Mouse (Mus musculus): ENCODE results near the gene Kctd6. TPM values are rescaled to one million over a fixed set of nuclear protein-coding genes. Genes with fewer than 3 reads are reported as not detected.

The Kctd6 gene
- total and polyA plus RNA-seq, 3 experiments: 2.9 to 4.2 (median 3.8) TPM

DNA sequence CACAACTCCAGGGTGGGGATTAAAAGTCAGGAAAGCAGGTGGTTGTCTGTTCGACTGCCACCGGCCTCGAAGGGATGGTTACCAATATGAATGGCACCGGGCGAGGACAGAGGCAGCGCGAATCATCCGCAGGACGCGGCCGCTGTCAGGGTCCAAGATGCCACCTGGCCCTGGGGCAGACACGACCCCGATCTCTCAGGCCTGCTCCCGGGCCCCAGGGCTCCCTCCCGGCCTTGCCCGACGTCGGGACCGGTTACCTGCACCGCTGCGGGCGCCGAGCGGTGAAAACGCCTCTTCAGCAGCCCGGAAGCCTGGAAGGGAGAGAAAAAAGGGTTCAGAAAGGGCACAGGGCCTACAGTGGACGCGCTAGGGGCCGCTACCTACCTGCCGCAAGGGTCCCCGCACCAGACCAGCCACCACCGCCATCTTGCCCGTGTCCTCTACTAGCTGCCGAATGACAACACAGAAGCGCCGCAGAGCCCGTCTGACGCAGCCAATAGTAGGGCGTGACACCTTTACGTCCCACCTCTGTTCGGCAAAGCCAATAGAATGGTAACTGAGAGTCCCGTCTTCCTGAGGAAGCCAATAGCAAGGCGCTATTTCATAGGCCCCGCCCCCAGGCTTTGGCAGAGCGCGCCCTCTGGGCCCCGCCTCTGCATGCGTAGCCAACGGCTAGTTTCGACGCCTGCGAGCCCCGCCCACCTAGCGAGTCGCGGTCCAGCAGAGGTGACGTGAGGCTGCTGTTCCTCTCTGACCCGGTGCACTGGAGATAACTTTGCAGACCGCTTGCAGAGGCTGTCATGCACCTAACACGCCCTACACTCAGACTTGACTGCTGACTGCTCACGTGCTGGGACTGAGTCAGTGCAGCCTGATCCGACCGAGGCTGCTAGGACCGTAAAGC is 41.2 kb upstream of the Kctd6 start, which contains the start of gene Pdhb:
Pdhb (minus strand) TSS at position 519 of the 904 bp plus-strand sequence.
- peak within 1 kb of the TSS; percentile 63 for H3K27ac ChIP-seq (ENCODE audit: insufficient read depth, low read depth)
- in situ Hi-C loops (cut with MboI; ENCODE audit: low pct_ligation_motif_present, low pct_unique_long_range_greater_than_20kb, low sequenced_read_pairs): loop anchor here (10.0 kb wide), 2 partner anchors 178 to 358 kb away; partner anchors contain the start of genes Dnase1l3 and Flnb
- TF ChIP-seq MAX (IDR thresholded peaks at IDR 0.05; ENCODE audit: low read length) (no peak), MAFK (IDR thresholded peaks at IDR 0.05; ENCODE audit: insufficient replicate concordance, low read length) (no peak), KAT2A (IDR thresholded peaks at IDR 0.05; ENCODE audit: insufficient replicate concordance, low read length) (0 out of 2 replicates have a peak, but pooled peaks have one; percentile 39), ZMIZ1 (IDR thresholded peaks at IDR 0.05; ENCODE audit: low read depth, low read length) (peak; percentile 78; the same call in 1 of the 2 replicates), TBP (conservative IDR thresholded peaks at IDR 0.05; ENCODE audit: low read depth, low read length) (peak; percentile 73), ETS1 (conservative IDR thresholded peaks at IDR 0.05; ENCODE audit: low read depth, low read length) (0 out of 2 replicates have a peak, but pooled peaks have one; percentile 35), CHD1 (IDR thresholded peaks at IDR 0.05; ENCODE audit: low read depth, low read length) (no peak), EP300 (IDR thresholded peaks at IDR 0.05; ENCODE audit: low read length) (no peak), PAX5 (IDR thresholded peaks at IDR 0.05; ENCODE audit: low read length) (no peak), BHLHE40 (IDR thresholded peaks at IDR 0.05; ENCODE audit: low read depth, low read length) (peak; percentile 95), E2F4 (IDR thresholded peaks at IDR 0.05; ENCODE audit: insufficient replicate concordance, low read depth, low read length) (no peak), JUN (IDR thresholded peaks at IDR 0.05; ENCODE audit: insufficient read depth, low read depth, low read length) (no peak), UBTF (IDR thresholded peaks at IDR 0.05; ENCODE audit: low read depth, low read length) (no peak), MEF2A (IDR thresholded peaks at IDR 0.05; ENCODE audit: borderline replicate concordance, low read depth, low read length) (no peak), CTCF (conservative IDR thresholded peaks at IDR 0.05 in 1 of 2, IDR thresholded peaks at IDR 0.05 in 1 of 2; ENCODE audit: low read depth in 2 of 2, low read length in 2 of 2) (peak in 1 of 2 experiments; percentile 11; a peak in 1 of 4 replicates), MAZ (IDR thresholded peaks at IDR 0.05; ENCODE audit: low read depth, low read length) (no peak), IRF4 (IDR thresholded peaks at IDR 0.05; ENCODE audit: low read depth, low read length) (peak; percentile 55), CHD2 (IDR thresholded peaks at IDR 0.05; ENCODE audit: low read length) (peak; percentile 64), NELFE (IDR thresholded peaks at IDR 0.05; ENCODE audit: low read depth, low read length) (peak; percentile 61; the same call in 1 of the 2 replicates), ZNF384 (IDR thresholded peaks at IDR 0.05; ENCODE audit: low read depth, low read length) (no peak), NRF1 (IDR thresholded peaks at IDR 0.05; ENCODE audit: low read depth, low read length) (peak; percentile 64; the same call in 1 of the 2 replicates), GABPA (IDR thresholded peaks at IDR 0.05; ENCODE audit: insufficient replicate concordance, low read depth, low read length) (no peak), USF2 (conservative IDR thresholded peaks at IDR 0.05; ENCODE audit: low read depth, low read length) (no peak), TCF12 (IDR thresholded peaks at IDR 0.05; ENCODE audit: low read depth, low read length) (peak; percentile 62; the same call in 1 of the 2 replicates), POLR2AphosphoS2 (IDR thresholded peaks at IDR 0.05; ENCODE audit: low read depth, low read length) (no peak), RCOR1 (conservative IDR thresholded peaks at IDR 0.05; ENCODE audit: low read depth, low read length) (no peak), SMC3 (IDR thresholded peaks at IDR 0.05; ENCODE audit: low read depth, low read length) (no peak), MYC (IDR thresholded peaks at IDR 0.05; ENCODE audit: low read depth, low read length) (peak; percentile 20; the same call in 1 of the 2 replicates), POLR2A (IDR thresholded peaks at IDR 0.05; ENCODE audit: low read depth, low read length) (peak; percentile 87), HCFC1 (IDR thresholded peaks at IDR 0.05; ENCODE audit: low read depth, low read length) (peak; percentile 73), RAD21 (IDR thresholded peaks at IDR 0.05; ENCODE audit: low read depth, low read length) (peak; percentile 7; the same call in 1 of the 2 replicates), ZC3H11A (IDR thresholded peaks at IDR 0.05; ENCODE audit: low read depth, low read length) (no peak), MXI1 (IDR thresholded peaks at IDR 0.05; ENCODE audit: low read depth, low read length) (peak; percentile 57; the same call in 1 of the 2 replicates), USF1 (IDR thresholded peaks at IDR 0.05; ENCODE audit: low read depth, low read length) (no peak), JUND (conservative IDR thresholded peaks at IDR 0.05; ENCODE audit: low read depth, low read length) (no peak), ELF1 (IDR thresholded peaks at IDR 0.05; ENCODE audit: low read depth, low read length) (peak; percentile 18; the same call in 1 of the 2 replicates), SIN3A (IDR thresholded peaks at IDR 0.05; ENCODE audit: low read length) (peak; percentile 76)

More for the DNA sequence above, 41.2 kb upstream of the Kctd6 start, which contains the start of gene Pdhb:
- H3K4me3 ChIP-seq (replicated peaks in 1 of 3; ENCODE audit: low read depth in 2 of 3, low read length in 2 of 3, poor library complexity in 1 of 3): peak within 1 kb of the TSS; percentile 82 to 97 (median 90)
- no peaks in the 10 kb centered on the region for H3K27me3 ChIP-seq (replicated peaks)
- DNase-seq (ENCODE audit: extremely low read depth): peak; percentile 100
- peaks cover 26 to 37% of the 10 kb centered on the region in 2 experiments for H3K36me3 ChIP-seq (replicated peaks in 1 of 2; ENCODE audit: control insufficient read depth in 1 of 2, insufficient read depth in 1 of 2, low read length in 1 of 2)
- dilution Hi-C loops (cut with MboI; ENCODE audit: extremely low pct_ligation_motif_present, extremely low pct_unique_long_range_greater_than_20kb, low sequenced_read_pairs): no loop called here
- H3K4me2 ChIP-seq (ENCODE audit: insufficient read depth, low read depth, poor library complexity, severe bottlenecking): peak within 1 kb of the TSS; percentile 85
- H3K4me1 ChIP-seq (ENCODE audit: control insufficient read depth in 1 of 2, insufficient read depth in 2 of 2): peaks cover 17 to 35% of the 10 kb centered on the region in 2 experiments
- H3K79me2 ChIP-seq (replicated peaks; ENCODE audit: control insufficient read depth, extremely low read depth, insufficient read depth, poor library complexity, severe bottlenecking): peaks cover 6% of the 10 kb centered on the region
- peak within 1 kb of the TSS; percentile 94 for H3K9ac ChIP-seq (ENCODE audit: insufficient read depth, low read depth)
- no peaks in the 10 kb centered on the region for H3K9me3 ChIP-seq (replicated peaks; ENCODE audit: low read length)
